Mouse (Mus musculus) hindbrain, embryonic 12.5 days (tissue): ENCODE results near the gene Rad51. TPM values are rescaled to one million over a fixed set of nuclear protein-coding genes. Genes with fewer than 3 reads are reported as not detected.

Experiments
- ATAC-seq: fragments of 200-750 bp; cut with Nextera tagmentation; 2 replicates; pipeline ENCODE4 v1.8.0; 2017; ENCODE audit warnings: moderate TSS enrichment; ENCODE audit not compliant: low FRiP score
- H3K27ac ChIP-seq: fragments of 300-500 bp; sonication (generic); 2 replicates; pipeline ENCODE4 v1.5.1; 2016; ENCODE audit warnings: mild to moderate bottlenecking
- H3K27me3 ChIP-seq: fragments of 300-500 bp; sonication (generic); 2 replicates; pipeline ENCODE4 v1.6.1; 2016; ENCODE audit warnings: mild to moderate bottlenecking
- H3K36me3 ChIP-seq: fragments of 300-500 bp; sonication (generic); 2 replicates; pipeline ENCODE4 v1.6.1; 2016; ENCODE audit warnings: mild to moderate bottlenecking
- H3K4me1 ChIP-seq: fragments of 300-500 bp; sonication (generic); 2 replicates; pipeline ENCODE4 v1.6.1; 2016
- H3K4me2 ChIP-seq: fragments of 300-500 bp; sonication (generic); replicated peaks from 2 replicates; pipeline ENCODE4 v1.6.1; 2016; ENCODE audit warnings: mild to moderate bottlenecking
- H3K4me3 ChIP-seq: fragments of 300-500 bp; sonication (generic); 2 replicates; pipeline ENCODE4 v1.5.1; 2016; ENCODE audit warnings: mild to moderate bottlenecking
- H3K9ac ChIP-seq: fragments of 300-500 bp; sonication (generic); 2 replicates; pipeline ENCODE4 v1.6.1; 2016; ENCODE audit warnings: mild to moderate bottlenecking, moderate library complexity
- H3K9me3 ChIP-seq: fragments of 300-500 bp; sonication (generic); replicated peaks from 2 replicates; pipeline ENCODE4 v1.6.1; 2016; ENCODE audit warnings: mild to moderate bottlenecking
- WGBS: fragments of 180-500 bp; shearing (Covaris S2); methylation state at CpG from one replicate; pipeline ENCODE4 v1.1.7; 2016; 5-methylcytosine and 5-hydroxymethylcytosine counted together
- polyA plus RNA-seq: library from polyadenylated mRNA; unstranded; fragments of >200 nt; fragmentation: Nextera tagmentation; extraction: Ambion mirVana; gene quantifications from 2 replicates; pipeline ENCODE4 v1.2.1, GENCODE M21; 2016

Rad51 gene
- polyA plus RNA-seq, 1 experiment from 2014 or later = 33.7 TPM

DNA sequence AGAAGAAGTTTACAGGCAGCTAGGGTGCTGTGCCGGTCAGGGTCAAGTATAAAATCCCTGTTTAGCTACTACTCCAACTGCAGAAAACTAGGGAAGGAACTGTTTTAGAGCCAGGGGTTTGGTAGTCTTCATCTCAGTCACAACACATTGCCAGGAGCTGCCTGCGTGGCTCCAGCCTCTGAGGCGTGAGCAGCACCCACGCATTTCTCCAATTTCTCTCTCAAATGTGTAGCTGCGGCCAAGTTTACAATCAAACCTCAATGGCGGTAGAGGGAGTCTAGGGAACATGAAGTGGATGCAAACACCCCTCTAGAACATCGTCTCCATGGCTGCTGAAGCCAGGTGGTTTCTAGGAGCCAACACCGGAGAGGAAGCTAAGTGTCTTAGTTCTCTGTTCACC is 35.2 kb downstream of the Rad51 start:
- WGBS = 94% methylated on average over 8 of the region's 8 CpGs
- Histone ChIP-seq H3K9ac (no peak overlapping the region), H3K36me3 (peaks cover 92% of the 10 kb centered on the region), H3K4me1 (no peaks in the 10 kb centered on the region), H3K27ac (no peak overlapping the region), H3K9me3 (0 out of 2 replicates have a peak, but pooled peaks cover 4% of the 10 kb centered on the region), H3K27me3 (no peaks in the 10 kb centered on the region), H3K4me2 (no peak overlapping the region), H3K4me3 (no peak overlapping the region)
- no peak for ATAC-seq

- no peak overlapping the region for H3K9ac ChIP-seq
- 82% methylated on average over 6 of the region's 6 CpGs for WGBS
- ATAC-seq = no peak
- no peak overlapping the region for H3K4me2 ChIP-seq
- no peaks in the 10 kb centered on the region for H3K27me3 ChIP-seq
- H3K9me3 ChIP-seq = no peaks in the 10 kb centered on the region
- no peak overlapping the region for H3K4me3 ChIP-seq
- no peak overlapping the region for H3K27ac ChIP-seq
- peaks cover 14% of the 10 kb centered on the region for H3K4me1 ChIP-seq
- H3K36me3 ChIP-seq = peaks cover 68% of the 10 kb centered on the region
These were observed 39.7 kb downstream of the Rad51 start for GRCm38 (mm10) chr2:119152255-119152654.

DNA sequence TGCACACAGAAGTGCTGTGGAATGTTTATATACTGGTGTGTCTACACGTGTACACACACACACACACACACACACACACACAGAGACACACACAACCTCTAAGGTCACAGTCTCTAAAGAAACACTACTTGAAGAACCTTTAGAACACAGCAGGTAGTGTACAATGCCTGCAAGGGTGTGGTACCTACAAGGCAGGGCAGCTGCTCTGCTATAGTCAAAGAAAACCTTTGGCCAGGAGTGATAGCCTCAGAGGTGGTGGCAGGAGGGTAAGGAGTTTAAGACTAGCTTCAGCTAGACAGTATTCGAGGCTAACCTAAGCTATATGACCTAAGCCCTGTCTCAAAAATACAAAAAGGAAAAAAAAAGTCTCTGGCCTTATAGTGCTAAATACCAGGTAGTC is 42.1 kb downstream of the Rad51 start:
- H3K27ac ChIP-seq = no peak overlapping the region
- no peak overlapping the region for H3K9ac ChIP-seq
- peaks cover 46% of the 10 kb centered on the region for H3K36me3 ChIP-seq
- H3K9me3 ChIP-seq = no peaks in the 10 kb centered on the region
- H3K4me2 ChIP-seq = no peak overlapping the region
- peaks cover 17% of the 10 kb centered on the region for H3K4me1 ChIP-seq
- WGBS = 85% methylated on average over 2 of the region's 2 CpGs
- ATAC-seq = no peak
- no peaks in the 10 kb centered on the region for H3K27me3 ChIP-seq
- no peak overlapping the region for H3K4me3 ChIP-seq

DNA sequence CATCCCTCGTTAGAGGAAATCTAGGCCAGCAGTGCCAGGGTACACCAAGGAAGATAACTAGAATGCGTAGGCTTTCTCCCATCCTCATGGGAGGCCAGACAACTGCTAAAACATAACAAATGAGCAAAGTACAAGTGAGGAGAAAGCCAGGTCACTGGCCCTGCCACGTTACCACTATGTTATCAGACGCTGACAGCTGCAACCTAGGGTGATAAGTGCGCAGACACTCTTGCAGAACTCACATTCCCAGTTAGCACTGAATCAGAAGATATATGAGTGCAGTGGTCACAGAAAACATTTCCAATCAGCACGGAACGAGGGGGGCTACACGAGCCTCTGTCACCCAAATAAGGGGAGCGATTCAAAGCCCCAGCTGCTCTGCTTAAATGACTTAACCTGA is 42.8 kb downstream of the Rad51 start:
- 86% methylated on average over 9 of the region's 9 CpGs for WGBS
- Histone ChIP-seq H3K36me3 (peaks cover 39% of the 10 kb centered on the region), H3K4me3 (peak overlapping the region; percentile 99; the same call in 1 of the 2 replicates), H3K9me3 (no peaks in the 10 kb centered on the region), H3K4me1 (peaks cover 17% of the 10 kb centered on the region), H3K27me3 (0 out of 2 replicates have a peak, but pooled peaks cover 2% of the 10 kb centered on the region), H3K27ac (no peak overlapping the region), H3K9ac (peak overlapping the region; percentile 94; the same call in 1 of the 2 replicates), H3K4me2 (peak overlapping the region; percentile 97)
- no peak for ATAC-seq

GRCm38 (mm10) chr2:119156081-119156680 is 43.6 kb downstream of the Rad51 start:
- peak overlapping the region; percentile 94 for H3K9ac ChIP-seq
- peak overlapping the region; percentile 97 for H3K4me2 ChIP-seq
- WGBS = 7% methylated on average over 34 of the region's 34 CpGs

DNA sequence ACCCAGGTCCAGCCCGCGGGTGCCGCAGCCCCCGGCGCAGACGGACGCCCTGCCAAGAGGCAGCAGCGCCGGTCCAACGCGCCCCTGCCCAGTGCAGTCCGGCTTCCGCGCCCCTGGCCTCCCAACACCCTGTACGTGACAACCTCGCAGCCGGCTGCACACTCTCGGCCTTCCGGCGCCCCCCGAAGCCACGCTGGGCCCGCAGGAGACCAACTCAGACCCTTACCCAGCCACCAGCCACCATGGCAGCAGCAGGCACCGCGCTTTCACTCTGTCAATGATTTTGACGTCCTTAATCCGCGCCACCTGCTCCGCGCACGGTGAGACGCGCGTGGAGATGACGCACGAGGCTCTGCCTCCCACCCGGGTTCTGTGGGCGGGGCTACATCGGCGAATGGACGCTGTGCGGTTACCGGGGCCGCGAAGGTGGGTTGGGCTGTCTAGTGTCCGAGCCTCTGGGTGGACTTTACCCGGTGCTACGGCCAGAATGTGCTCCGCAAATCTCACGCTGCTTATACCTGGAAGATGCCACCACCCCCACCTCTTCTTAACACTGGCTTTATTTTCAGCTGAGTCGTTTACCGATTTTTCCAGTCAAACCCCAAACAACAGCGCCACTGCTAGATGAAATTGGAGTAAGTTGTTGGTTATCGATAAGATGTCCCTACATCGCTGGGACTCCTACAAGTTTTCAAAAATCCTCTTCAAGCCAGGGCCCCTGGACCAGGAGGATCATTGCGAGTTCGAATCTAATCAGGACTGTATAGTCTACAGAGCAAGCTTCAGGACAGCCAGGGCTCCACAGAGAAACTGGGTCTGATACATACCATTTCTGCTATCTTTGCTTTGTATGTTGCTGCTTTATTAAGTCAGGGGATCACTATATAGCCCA is 44.3 kb downstream of the Rad51 start, which contains the start of gene Rmdn3:
Gene Rmdn3, minus strand, starts transcription at position 354 of the 892 bp plus-strand sequence.
- WGBS = 1% methylated on average over 57 of the region's 57 CpGs
- Histone ChIP-seq H3K9ac (peak within 1 kb of the TSS; percentile 94), H3K9me3 (no peaks in the 10 kb centered on the region), H3K27ac (peak within 1 kb of the TSS; percentile 60), H3K4me3 (peak within 1 kb of the TSS; percentile 99), H3K4me1 (peaks cover 17% of the 10 kb centered on the region), H3K4me2 (peak within 1 kb of the TSS; percentile 97), H3K27me3 (0 out of 2 replicates have a peak, but pooled peaks cover 2% of the 10 kb centered on the region), H3K36me3 (peaks cover 23% of the 10 kb centered on the region)
- peak; percentile 92 for ATAC-seq

More at GRCm38 (mm10) chr2:119156081-119156680, 43.6 kb downstream of the Rad51 start:
- peak overlapping the region; percentile 99 for H3K4me3 ChIP-seq
- 0 out of 2 replicates have a peak, but pooled peaks cover 2% of the 10 kb centered on the region for H3K27me3 ChIP-seq
- H3K27ac ChIP-seq = peak overlapping the region; percentile 60
- no peak for ATAC-seq
- peaks cover 17% of the 10 kb centered on the region for H3K4me1 ChIP-seq
- H3K36me3 ChIP-seq = peaks cover 31% of the 10 kb centered on the region
- H3K9me3 ChIP-seq = no peaks in the 10 kb centered on the region

DNA sequence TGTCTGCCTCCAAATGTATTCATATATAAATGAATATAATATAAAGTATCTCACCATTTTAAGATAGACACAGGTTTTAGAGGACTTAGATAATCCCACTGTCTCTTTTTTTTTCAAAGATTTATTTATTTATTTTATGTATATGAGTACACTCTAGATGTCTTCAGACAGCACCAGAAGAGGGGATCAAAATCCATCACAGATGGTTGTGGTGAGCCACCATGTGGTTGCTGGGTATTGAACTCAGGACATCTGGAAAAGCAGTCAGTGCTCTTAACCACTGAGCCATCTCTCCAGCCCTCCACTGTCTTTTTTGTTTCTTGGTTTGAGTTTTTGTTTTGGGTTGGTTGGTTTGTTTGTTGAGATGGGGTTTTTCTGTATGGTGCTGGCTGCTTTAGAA is 45.2 kb downstream of the Rad51 start:
- H3K4me1 ChIP-seq = peaks cover 17% of the 10 kb centered on the region

DNA sequence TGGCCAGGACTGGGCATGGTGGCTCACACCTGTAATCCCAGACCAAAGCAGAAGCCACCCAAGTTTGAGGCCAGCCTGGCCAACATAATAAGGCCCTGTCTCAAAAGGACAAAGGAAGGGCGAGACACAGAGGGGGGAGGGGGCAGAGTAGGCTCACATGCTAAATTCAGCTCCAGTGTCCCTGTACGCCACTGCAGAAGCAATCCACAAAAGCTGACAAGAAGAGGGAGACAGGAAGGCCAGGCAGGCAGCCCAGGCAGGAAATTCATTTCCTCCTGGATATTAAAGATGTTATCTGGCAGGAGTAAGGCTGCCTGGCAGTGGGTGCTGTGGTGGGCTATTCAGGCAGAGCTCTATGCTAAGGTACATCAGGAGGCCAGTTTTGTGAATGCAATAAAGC is 48.7 kb downstream of the Rad51 start:
- WGBS = 25% methylated on average over 2 of the region's 2 CpGs
- Histone ChIP-seq H3K4me3 (no peak overlapping the region), H3K4me1 (peaks cover 5% of the 10 kb centered on the region), H3K27ac (peak overlapping the region; percentile 23; the same call in 1 of the 2 replicates), H3K36me3 (no peaks in the 10 kb centered on the region), H3K9me3 (no peaks in the 10 kb centered on the region), H3K4me2 (no peak overlapping the region), H3K27me3 (peaks cover 28% of the 10 kb centered on the region), H3K9ac (peak overlapping the region; percentile 33; the same call in 1 of the 2 replicates)
- ATAC-seq = no peak

More for the DNA sequence above, 45.2 kb downstream of the Rad51 start:
- Histone ChIP-seq H3K9me3 (no peaks in the 10 kb centered on the region), H3K27me3 (0 out of 2 replicates have a peak, but pooled peaks cover 2% of the 10 kb centered on the region), H3K9ac (no peak overlapping the region), H3K27ac (no peak overlapping the region), H3K4me3 (no peak overlapping the region), H3K4me2 (no peak overlapping the region), H3K36me3 (peaks cover 14% of the 10 kb centered on the region)
- no peak for ATAC-seq

DNA sequence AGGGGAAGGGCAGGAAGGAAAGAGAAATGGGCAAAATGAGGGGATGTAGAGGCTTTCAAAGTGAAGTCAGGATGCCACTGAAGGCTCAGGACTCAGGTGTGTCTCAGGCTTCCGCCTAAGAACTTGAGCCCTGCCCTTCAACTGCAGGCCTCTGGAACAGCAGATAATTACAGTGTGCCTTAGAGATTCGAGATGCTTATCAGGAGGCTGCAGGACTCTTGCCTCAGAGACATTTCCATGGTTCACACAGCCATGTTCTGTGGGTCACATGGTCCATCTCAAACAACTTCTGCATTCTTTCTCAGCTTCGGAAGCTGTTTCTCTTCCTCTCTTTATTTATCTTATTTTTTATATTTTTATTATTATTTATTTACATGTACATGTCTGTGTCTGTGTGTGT is 50.5 kb downstream of the Rad51 start:
- Histone ChIP-seq H3K4me1 (peaks cover 17% of the 10 kb centered on the region), H3K4me2 (no peak overlapping the region), H3K27ac (no peak overlapping the region), H3K4me3 (no peak overlapping the region), H3K27me3 (peaks cover 47% of the 10 kb centered on the region), H3K36me3 (no peaks in the 10 kb centered on the region), H3K9ac (no peak overlapping the region), H3K9me3 (no peaks in the 10 kb centered on the region)
- whole genome bisulfite sequencing = 75% methylated on average over 3 of the region's 3 CpGs
- no peak for ATAC-seq

- Histone ChIP-seq H3K9ac (no peak overlapping the region), H3K4me1 (peaks cover 17% of the 10 kb centered on the region), H3K27me3 (peaks cover 53% of the 10 kb centered on the region), H3K4me2 (no peak overlapping the region), H3K9me3 (no peaks in the 10 kb centered on the region), H3K36me3 (no peaks in the 10 kb centered on the region), H3K27ac (no peak overlapping the region), H3K4me3 (no peak overlapping the region)
- no peak for ATAC-seq
- 91% methylated on average over 4 of the region's 4 CpGs for WGBS
These were observed 51.4 kb downstream of the Rad51 start for GRCm38 (mm10) chr2:119163999-119164398.

DNA sequence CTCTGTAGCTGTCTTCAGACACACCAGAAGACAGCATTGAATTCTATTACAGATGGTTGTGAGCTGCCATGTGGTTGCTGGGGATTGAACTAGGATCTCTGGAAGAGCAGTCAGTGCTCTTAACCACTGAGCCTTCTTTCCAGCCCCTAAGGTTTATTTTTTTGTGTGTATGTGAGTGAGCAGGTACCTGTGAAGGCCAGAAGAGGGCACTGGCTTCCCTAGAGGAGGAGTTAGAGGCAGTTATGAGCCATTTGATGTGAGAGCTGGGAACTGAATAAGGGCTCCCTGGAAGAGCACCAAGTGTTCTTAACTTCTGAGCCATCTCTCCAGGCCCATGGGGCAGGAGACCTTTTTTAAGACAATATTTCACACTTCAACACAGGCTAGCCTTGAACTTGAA is 52.8 kb downstream of the Rad51 start:
- Histone ChIP-seq H3K27ac (no peak overlapping the region), H3K9ac (no peak overlapping the region), H3K4me1 (peaks cover 17% of the 10 kb centered on the region), H3K36me3 (no peaks in the 10 kb centered on the region), H3K4me3 (no peak overlapping the region), H3K4me2 (no peak overlapping the region), H3K9me3 (no peaks in the 10 kb centered on the region), H3K27me3 (peaks cover 53% of the 10 kb centered on the region)
- ATAC-seq = no peak
